Mouse (Mus musculus) neural tube, embryonic 15.5 days (tissue): Measurements from ENCODE around the gene 4933430I17Rik. TPM values are rescaled to one million over a fixed set of nuclear protein-coding genes. Genes with fewer than 3 reads are reported as not detected.

Experiments used
- ATAC-seq: fragments of 200-750 bp; cut with Nextera tagmentation; 2 replicates; pipeline ENCODE4 v1.8.0; 2017; ENCODE audit warnings: mild to moderate bottlenecking, moderate TSS enrichment, moderate library complexity; ENCODE audit not compliant: low FRiP score
- H3K27ac ChIP-seq: fragments of 300-500 bp; sonication (generic); replicated peaks from 2 replicates; pipeline ENCODE4 v1.5.1; 2015; ENCODE audit warnings: mild to moderate bottlenecking, inconsistent platforms
- H3K27me3 ChIP-seq: fragments of 300-500 bp; sonication (generic); replicated peaks from 2 replicates; pipeline ENCODE4 v1.6.1; 2015; ENCODE audit warnings: inconsistent platforms
- H3K36me3 ChIP-seq: fragments of 300-500 bp; sonication (generic); 2 replicates; pipeline ENCODE4 v1.6.1; 2015; ENCODE audit warnings: inconsistent platforms
- H3K4me1 ChIP-seq: fragments of 300-500 bp; sonication (generic); 2 replicates; pipeline ENCODE4 v1.6.1; 2015; ENCODE audit warnings: inconsistent platforms
- H3K4me2 ChIP-seq: fragments of 300-500 bp; sonication (generic); 2 replicates; pipeline ENCODE4 v1.6.1; 2015; ENCODE audit warnings: inconsistent platforms, mild to moderate bottlenecking, moderate library complexity
- H3K4me3 ChIP-seq: fragments of 300-500 bp; sonication (generic); replicated peaks from 2 replicates; pipeline ENCODE4 v1.5.1; 2015; ENCODE audit warnings: mild to moderate bottlenecking, inconsistent platforms
- H3K9ac ChIP-seq: fragments of 300-500 bp; sonication (generic); replicated peaks from 2 replicates; pipeline ENCODE4 v1.6.1; 2015; ENCODE audit warnings: mild to moderate bottlenecking, inconsistent platforms
- H3K9me3 ChIP-seq: fragments of 300-500 bp; sonication (generic); replicated peaks from 2 replicates; pipeline ENCODE4 v1.6.1; 2016; ENCODE audit warnings: inconsistent platforms
- WGBS: fragments of 180-500 bp; shearing (Covaris S2); methylation state at CpG from one replicate; pipeline ENCODE4 v1.1.7; 2015; ENCODE audit warnings: mixed read lengths; 5-methylcytosine and 5-hydroxymethylcytosine counted together
- polyA plus RNA-seq: library from polyadenylated mRNA; unstranded; fragments of >200 nt; fragmentation: Nextera tagmentation; extraction: Ambion mirVana; gene quantifications from 2 replicates; pipeline ENCODE4 v1.2.1, GENCODE M21; 2015

4933430I17Rik gene
- polyA plus RNA-seq, 1 experiment from 2014 or later: 0.55 TPM

DNA sequence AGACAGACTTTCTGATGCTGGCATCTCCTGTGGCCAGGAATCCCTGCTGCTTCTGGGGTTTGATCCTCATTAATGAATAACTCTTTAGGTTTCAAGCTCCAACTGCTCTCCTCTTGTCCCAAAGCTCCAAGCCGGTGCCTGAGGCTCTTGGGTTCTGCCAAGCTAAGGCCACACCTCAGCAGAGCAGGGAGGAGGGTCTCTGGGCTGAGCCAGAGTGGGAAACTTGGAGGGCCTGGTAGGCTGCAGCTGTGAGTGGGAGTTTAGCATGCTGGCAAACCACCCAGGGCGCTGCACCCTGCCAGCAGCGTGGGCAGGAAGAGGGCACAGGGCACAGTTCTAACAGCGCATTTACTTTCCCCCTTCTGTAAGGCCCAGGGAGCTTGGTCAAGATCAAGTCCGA is 16.3 kb upstream of the 4933430I17Rik start:
- H3K4me3 ChIP-seq: no peak overlapping the region
- no peaks in the 10 kb centered on the region for H3K9me3 ChIP-seq
- H3K4me2 ChIP-seq: no peak overlapping the region
- H3K9ac ChIP-seq: no peak overlapping the region
- H3K4me1 ChIP-seq: no peaks in the 10 kb centered on the region
- peaks cover 64% of the 10 kb centered on the region for H3K36me3 ChIP-seq
- no peak for ATAC-seq
- H3K27ac ChIP-seq: no peak overlapping the region
- no peaks in the 10 kb centered on the region for H3K27me3 ChIP-seq
- WGBS: 96% methylated on average over 5 of the region's 5 CpGs

DNA sequence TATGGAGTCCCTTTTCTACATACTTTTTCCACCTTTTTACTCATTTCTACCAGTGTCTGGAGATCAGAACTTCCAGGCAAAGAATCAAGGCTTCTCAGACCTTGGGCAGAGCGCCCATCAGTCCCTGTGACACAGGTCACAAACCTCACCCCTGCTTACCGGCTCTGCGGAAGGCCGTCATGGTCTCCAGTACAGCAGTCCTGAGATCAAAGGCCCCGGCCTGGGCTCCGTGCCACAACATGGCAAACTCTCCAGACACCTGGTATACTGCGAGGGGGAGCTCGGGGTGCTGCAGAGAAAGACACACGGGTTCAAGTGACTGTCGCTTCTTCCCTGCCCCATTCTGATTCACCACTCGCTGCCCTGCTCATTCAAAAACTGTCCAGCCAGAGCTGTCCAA is 15.2 kb upstream of the 4933430I17Rik start:
- 94% methylated on average over 11 of the region's 11 CpGs for WGBS
- Histone ChIP-seq H3K27ac (no peak overlapping the region), H3K4me1 (no peaks in the 10 kb centered on the region), H3K36me3 (peaks cover 66% of the 10 kb centered on the region), H3K9me3 (no peaks in the 10 kb centered on the region), H3K4me3 (no peak overlapping the region), H3K27me3 (no peaks in the 10 kb centered on the region), H3K4me2 (no peak overlapping the region), H3K9ac (no peak overlapping the region)
- no peak for ATAC-seq

DNA sequence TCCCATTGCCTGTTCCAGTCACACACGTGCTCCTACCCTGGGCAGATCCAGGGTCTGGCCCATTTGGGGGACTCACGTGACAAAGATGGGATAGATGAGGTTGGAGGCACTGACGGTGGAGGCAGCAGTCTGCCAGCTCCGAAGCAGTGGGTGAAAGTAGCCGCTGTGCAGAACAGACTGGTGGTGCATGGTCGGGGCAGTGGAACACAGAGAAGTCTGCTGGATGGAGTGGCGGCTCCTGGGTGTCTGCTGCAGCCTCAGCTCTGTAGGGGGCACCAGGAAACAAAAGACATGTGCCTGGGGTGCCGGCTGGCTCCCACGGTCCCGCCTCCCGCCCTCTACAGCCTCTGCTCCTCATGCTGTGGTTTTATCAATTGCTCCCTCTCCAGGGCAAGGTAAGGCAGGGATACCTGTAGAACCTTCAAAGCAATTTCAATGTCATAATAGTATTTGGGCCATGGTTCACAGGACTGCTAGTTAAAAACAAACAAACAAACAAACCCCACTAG is 11.1 kb upstream of the 4933430I17Rik start:
- Histone ChIP-seq H3K9ac (no peak overlapping the region), H3K27ac (no peak overlapping the region), H3K36me3 (peaks cover 49% of the 10 kb centered on the region), H3K9me3 (no peaks in the 10 kb centered on the region), H3K27me3 (no peaks in the 10 kb centered on the region), H3K4me1 (peaks cover 22% of the 10 kb centered on the region), H3K4me3 (no peak overlapping the region), H3K4me2 (no peak overlapping the region)
- no peak for ATAC-seq
- WGBS: 50% methylated on average over 11 of the region's 11 CpGs

DNA sequence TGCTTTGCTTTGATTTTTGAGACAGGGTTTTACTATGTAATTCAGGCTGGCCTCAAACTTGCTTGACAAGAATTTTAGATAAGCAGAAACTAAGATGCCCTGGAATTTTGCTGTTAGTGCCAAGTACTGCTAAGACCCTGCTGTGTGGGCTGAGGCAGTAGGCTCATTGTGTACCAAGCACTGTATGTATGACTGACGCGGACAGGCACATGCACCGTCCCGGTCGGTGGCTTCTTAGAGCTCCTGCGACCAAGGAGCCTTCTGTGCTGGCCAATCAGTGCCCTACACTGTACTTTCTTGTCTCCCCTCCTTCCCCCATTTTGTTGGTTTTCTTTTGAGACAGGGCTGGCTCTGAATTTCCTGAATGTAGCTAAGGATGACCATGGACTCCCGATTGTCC is 10.2 kb upstream of the 4933430I17Rik start:
- no peak overlapping the region for H3K4me3 ChIP-seq
- no peaks in the 10 kb centered on the region for H3K27me3 ChIP-seq
- H3K9ac ChIP-seq: no peak overlapping the region
- no peak overlapping the region for H3K4me2 ChIP-seq
- 86% methylated on average over 7 of the region's 7 CpGs for WGBS
- ATAC-seq: no peak
- no peaks in the 10 kb centered on the region for H3K9me3 ChIP-seq
- H3K36me3 ChIP-seq: peaks cover 39% of the 10 kb centered on the region
- H3K27ac ChIP-seq: no peak overlapping the region
- peaks cover 24% of the 10 kb centered on the region for H3K4me1 ChIP-seq

DNA sequence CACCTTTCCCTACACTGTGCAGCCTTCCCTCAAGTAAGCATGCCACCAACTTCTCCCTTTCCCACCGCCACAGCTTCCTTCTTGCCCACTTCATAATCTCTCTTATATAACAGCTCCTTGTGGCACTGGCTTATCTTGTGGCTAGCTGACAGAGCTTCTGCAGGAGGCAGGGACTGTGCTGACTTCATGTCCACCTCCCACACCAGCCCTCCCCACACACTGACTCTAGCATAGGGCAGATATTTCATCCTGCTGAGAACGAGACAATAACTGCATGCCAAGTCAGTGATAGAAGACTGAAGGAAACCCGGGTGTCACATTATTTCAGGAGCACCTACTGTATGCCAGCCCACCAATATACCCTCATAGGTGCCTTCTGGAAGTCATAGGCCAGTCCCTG is 9.7 kb upstream of the 4933430I17Rik start:
- Histone ChIP-seq H3K4me3 (no peak overlapping the region), H3K4me1 (peaks cover 28% of the 10 kb centered on the region), H3K4me2 (no peak overlapping the region), H3K36me3 (peaks cover 34% of the 10 kb centered on the region), H3K27me3 (no peaks in the 10 kb centered on the region), H3K27ac (no peak overlapping the region), H3K9me3 (no peaks in the 10 kb centered on the region), H3K9ac (no peak overlapping the region)
- WGBS: 80% methylated on average over 3 of the region's 3 CpGs
- ATAC-seq: no peak

DNA sequence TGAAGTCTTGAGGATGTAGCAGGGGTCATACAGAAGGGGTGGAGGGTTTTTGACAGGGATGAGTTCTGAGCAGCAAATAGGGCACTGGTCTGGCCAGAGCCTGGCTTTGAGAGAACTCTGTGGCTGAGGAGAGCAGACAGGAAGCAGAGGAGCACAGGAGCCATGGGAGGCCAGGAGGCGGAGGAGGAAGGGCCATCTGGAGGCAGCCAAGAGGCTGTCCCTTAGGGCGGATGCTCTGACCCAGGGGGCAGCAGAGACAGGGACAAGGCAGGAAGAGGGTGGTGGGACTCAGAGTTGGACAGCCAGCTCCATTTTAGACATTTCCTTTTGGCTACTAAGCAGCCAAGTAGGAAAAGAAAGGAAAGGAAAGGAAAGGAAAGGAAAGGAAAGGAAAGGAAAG is 9.1 kb upstream of the 4933430I17Rik start:
- H3K36me3 ChIP-seq: peaks cover 29% of the 10 kb centered on the region
- H3K4me2 ChIP-seq: no peak overlapping the region
- H3K4me3 ChIP-seq: no peak overlapping the region
- peaks cover 30% of the 10 kb centered on the region for H3K4me1 ChIP-seq
- no peak overlapping the region for H3K27ac ChIP-seq
- H3K9me3 ChIP-seq: no peaks in the 10 kb centered on the region
- no peak overlapping the region for H3K9ac ChIP-seq
- WGBS: 49% methylated on average over 2 of the region's 2 CpGs
- no peak for ATAC-seq
- no peaks in the 10 kb centered on the region for H3K27me3 ChIP-seq

DNA sequence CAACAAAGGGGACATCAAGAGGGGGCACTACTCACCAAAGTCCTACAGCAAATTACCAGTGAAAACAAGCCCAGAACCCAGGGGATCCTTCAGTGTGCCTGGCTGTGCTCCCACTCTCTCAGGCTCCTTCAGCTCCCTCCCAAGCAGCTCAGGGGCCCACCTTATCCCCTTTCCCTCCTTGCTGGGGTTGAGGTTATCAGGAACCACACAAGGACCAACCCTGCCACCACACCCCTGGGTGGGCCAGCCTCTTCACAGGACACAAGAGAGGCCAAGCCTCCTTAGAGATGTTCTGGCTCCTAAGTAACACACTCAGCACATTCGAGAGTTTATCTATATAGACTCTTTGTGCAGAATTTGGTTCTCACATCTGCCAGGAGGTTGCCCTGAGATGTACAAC is 8.6 kb upstream of the 4933430I17Rik start:
- 0 out of 2 replicates have a peak overlapping the region, but pooled peaks have one; percentile 41 for H3K27ac ChIP-seq
- H3K9me3 ChIP-seq: no peaks in the 10 kb centered on the region
- peaks cover 24% of the 10 kb centered on the region for H3K36me3 ChIP-seq
- no peak overlapping the region for H3K4me3 ChIP-seq
- no peak overlapping the region for H3K9ac ChIP-seq
- ATAC-seq: no peak
- H3K4me1 ChIP-seq: peaks cover 30% of the 10 kb centered on the region
- H3K4me2 ChIP-seq: no peak overlapping the region
- no peaks in the 10 kb centered on the region for H3K27me3 ChIP-seq
- WGBS: 81% methylated on average over 1 of the region's 1 CpGs

DNA sequence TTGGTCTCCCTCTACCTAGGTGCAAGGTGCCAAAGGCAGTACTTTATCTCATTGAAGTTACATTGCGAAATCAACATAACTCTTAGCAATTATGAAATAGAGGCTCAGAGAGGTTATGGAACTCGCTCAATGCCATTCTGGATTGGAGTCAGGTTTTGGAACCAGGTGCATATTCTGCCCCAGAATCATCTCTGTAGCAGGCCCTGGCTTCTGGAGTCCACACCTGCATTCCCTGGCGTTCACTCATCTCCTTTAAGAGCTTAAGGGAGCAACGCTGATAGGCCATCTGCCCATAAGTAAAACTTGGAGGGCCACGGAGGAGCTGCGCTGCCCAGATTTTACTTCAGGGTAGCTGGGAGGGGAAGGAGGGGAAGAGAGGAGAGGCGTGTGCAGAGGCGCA is 8.1 kb upstream of the 4933430I17Rik start:
- WGBS: 95% methylated on average over 8 of the region's 8 CpGs
- Histone ChIP-seq H3K4me1 (peaks cover 30% of the 10 kb centered on the region), H3K4me3 (no peak overlapping the region), H3K27me3 (no peaks in the 10 kb centered on the region), H3K36me3 (peaks cover 19% of the 10 kb centered on the region), H3K4me2 (no peak overlapping the region), H3K9ac (no peak overlapping the region), H3K9me3 (no peaks in the 10 kb centered on the region), H3K27ac (no peak overlapping the region)
- ATAC-seq: no peak

DNA sequence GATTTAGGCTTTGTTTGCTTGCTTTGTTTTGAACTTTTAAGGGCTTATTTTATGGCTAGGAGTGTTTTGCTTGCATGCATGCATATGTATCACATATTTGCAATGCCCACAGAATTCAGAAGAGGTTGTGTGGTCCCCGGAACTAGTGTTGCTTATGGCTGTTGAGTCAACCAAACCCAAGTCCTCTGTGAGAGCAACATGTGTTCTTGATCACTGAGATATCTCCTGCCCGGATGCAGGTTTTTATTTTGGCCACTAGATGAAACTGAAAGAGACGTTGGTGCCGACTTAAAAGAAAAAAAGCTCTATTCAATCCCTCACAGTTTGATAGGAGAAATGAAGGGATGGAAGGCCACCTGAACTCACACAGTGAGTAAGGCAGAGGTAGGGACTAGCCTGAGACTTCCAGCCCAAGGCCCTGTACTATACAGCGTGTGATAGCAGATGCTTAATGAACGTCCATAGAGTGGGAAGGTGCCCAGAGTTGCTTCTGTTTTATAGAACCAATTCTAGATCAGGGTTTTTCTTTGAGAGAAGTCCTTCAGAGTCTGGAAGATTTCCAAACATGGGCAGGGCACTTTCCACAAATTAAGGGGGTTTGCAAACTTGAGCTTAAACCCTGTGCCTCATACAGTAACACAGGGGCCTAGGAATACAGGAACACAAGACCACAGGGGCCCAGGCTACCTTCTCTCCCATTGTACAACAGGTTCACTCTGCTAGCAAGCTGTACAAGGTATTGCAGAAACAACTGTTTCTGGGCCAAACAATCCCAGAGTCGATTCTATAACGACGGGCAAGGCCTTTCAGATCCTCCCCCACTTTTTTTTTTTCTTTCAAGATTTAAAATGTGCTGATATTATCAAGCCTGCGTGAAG is 7.4 kb upstream of the 4933430I17Rik start:
- H3K36me3 ChIP-seq: peaks cover 12% of the 10 kb centered on the region
- 91% methylated on average over 10 of the region's 10 CpGs for WGBS
- H3K9ac ChIP-seq: 0 out of 2 replicates have a peak overlapping the region, but pooled peaks have one; percentile 82
- ATAC-seq: no peak
- no peak overlapping the region for H3K4me3 ChIP-seq
- peaks cover 30% of the 10 kb centered on the region for H3K4me1 ChIP-seq
- H3K4me2 ChIP-seq: peak overlapping the region; percentile 68; the same call in 1 of the 2 replicates
- no peak overlapping the region for H3K27ac ChIP-seq
- no peaks in the 10 kb centered on the region for H3K27me3 ChIP-seq
- H3K9me3 ChIP-seq: no peaks in the 10 kb centered on the region

DNA sequence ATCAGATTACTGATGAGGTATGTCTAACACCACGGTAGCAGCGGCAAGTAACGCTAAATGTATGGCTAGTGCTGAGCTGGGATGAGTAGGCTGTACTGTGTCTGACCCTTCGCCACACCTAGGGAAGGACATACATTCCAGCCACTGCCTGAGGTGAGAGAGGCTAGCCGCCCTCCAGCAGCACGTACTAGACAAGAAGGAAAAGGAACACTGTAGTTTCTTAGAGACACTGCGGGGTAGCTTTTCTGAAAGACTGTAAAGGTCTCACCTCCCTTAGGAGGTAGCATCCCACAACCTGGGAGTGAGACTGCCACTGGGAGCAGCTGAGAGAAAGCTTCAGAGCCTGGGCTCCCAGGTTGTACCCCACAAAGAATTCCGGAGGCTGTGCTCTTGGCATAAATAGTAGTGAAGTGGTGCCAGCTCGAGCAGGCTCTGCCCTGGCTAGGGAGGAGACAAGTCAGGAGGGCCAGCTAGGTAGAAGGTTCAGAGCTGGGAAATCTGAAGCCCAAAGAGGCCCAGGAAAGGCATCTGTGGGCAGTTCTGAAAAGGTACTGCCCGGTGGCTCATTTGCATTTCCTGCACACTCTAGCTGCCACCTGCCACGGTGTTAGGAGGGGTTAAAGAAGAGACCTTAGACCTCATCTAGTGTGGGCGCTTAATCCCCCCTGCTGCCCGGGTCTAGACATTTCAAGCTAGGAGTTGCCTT is 6.6 kb upstream of the 4933430I17Rik start:
- Histone ChIP-seq H3K4me3 (peak overlapping the region; percentile 83), H3K27me3 (no peaks in the 10 kb centered on the region), H3K4me1 (peaks cover 31% of the 10 kb centered on the region), H3K9me3 (no peaks in the 10 kb centered on the region), H3K36me3 (peaks cover 4% of the 10 kb centered on the region), H3K4me2 (peak overlapping the region; percentile 68), H3K9ac (peak overlapping the region; percentile 82; the same call in 1 of the 2 replicates), H3K27ac (peak overlapping the region; percentile 85; the same call in 1 of the 2 replicates)
- WGBS: 54% methylated on average over 13 of the region's 13 CpGs
- no peak for ATAC-seq

DNA sequence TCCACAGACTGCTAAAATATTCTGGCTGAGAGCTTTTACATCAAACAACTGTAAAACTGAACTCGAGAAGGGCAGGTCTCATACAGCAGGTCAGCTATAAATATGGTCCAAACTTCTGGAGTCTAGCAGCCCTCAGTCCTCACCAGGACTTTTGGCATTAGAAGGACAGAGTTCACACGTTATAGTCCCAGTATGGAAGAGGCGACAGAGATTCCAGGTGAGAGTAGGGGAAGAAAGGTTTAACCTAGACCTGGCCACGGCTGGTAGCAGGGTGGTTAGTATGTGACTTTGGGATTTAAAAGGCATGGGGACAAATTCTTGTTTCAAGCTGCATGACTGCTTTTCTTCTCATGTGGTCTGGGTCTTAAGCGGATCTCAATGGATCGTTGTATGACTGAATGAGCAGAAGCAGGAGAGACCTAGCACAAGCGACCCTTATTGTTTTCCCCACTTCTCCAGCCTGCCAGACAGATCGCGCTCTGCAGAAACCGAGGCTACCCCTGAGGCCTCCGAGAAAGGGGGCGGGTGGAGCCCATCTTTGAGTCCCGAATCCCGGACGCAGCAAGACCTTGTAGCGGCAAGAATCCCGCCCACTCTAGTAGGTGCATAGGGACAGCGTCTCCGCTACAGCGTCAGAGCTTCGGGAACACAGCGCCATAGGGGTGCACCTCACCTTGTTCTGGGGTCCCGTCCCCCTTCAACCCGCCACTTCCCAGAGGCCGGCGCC is 5.9 kb upstream of the 4933430I17Rik start:
- peak; percentile 79 for ATAC-seq
- Histone ChIP-seq H3K4me3 (peak overlapping the region; percentile 83), H3K9me3 (no peaks in the 10 kb centered on the region), H3K27ac (peak overlapping the region; percentile 85), H3K27me3 (no peaks in the 10 kb centered on the region), H3K4me1 (peaks cover 38% of the 10 kb centered on the region), H3K9ac (peak overlapping the region; percentile 82), H3K36me3 (no peaks in the 10 kb centered on the region), H3K4me2 (peak overlapping the region; percentile 68)
- 2% methylated on average over 26 of the region's 26 CpGs for WGBS
